Mouse (Mus musculus) lung, postnatal 0 days (tissue): ENCODE measurements around the gene Efcab11. TPM values are rescaled to one million over a fixed set of nuclear protein-coding genes. Genes with fewer than 3 reads are reported as not detected.
A peak's percentile ranks its signal among the peaks of the same experiment; 100 is the strongest.

Source experiments
- ATAC-seq: fragments of 200-750 bp; cut with Nextera tagmentation; 2 replicates; pipeline ENCODE4 v1.8.0; 2017; ENCODE audit warnings: moderate library complexity
- DNase-seq: peaks from one replicate; pipeline ENCODE4 v3.0.0-alpha.2; 2016; ENCODE audit warnings: low spot score
- H3K27ac ChIP-seq: fragments of 300-500 bp; sonication (generic); 2 replicates; pipeline ENCODE4 v1.5.1; 2014; ENCODE audit warnings: antibody characterized with exemption, mild to moderate bottlenecking, low read length, mixed read lengths
- H3K27me3 ChIP-seq: fragments of 300-500 bp; sonication (generic); replicated peaks from 2 replicates; pipeline ENCODE4 v1.6.1; 2014; ENCODE audit warnings: low read length, mixed read lengths; ENCODE audit not compliant: insufficient read depth
- H3K36me3 ChIP-seq: fragments of 300-500 bp; sonication (generic); 2 replicates; pipeline ENCODE4 v1.6.1; 2014; ENCODE audit warnings: low read length, mixed read lengths; ENCODE audit not compliant: insufficient read depth
- H3K4me1 ChIP-seq: fragments of 300-500 bp; sonication (generic); 2 replicates; pipeline ENCODE4 v1.6.1; 2014; ENCODE audit warnings: antibody characterized with exemption, low read depth, low read length, mixed read lengths; ENCODE audit not compliant: insufficient read depth
- H3K4me2 ChIP-seq: fragments of 300-500 bp; sonication (generic); replicated peaks from 2 replicates; pipeline ENCODE4 v1.6.1; 2014; ENCODE audit warnings: low read depth, mild to moderate bottlenecking, low read length, moderate library complexity, mixed read lengths
- H3K4me3 ChIP-seq: fragments of 300-500 bp; sonication (generic); 2 replicates; pipeline ENCODE4 v1.5.1; 2014; ENCODE audit warnings: low read depth, low read length
- H3K9ac ChIP-seq: fragments of 300-500 bp; sonication (generic); replicated peaks from 2 replicates; pipeline ENCODE4 v1.6.1; 2014; ENCODE audit warnings: low read depth, mild to moderate bottlenecking
- H3K9me3 ChIP-seq: fragments of 300-500 bp; sonication (generic); 2 replicates; pipeline ENCODE4 v1.6.1; 2016; ENCODE audit warnings: low read length, mixed read lengths
- CTCF ChIP-seq: IDR thresholded peaks from 2 replicates; pipeline ENCODE4 v1.5.1; 2016; ENCODE audit warnings: antibody characterized with exemption, mild to moderate bottlenecking
- EP300 ChIP-seq: IDR thresholded peaks from 2 replicates; pipeline ENCODE4 v1.6.1; 2016; ENCODE audit warnings: antibody characterized with exemption, mild to moderate bottlenecking, control low read depth
- WGBS: fragments of 180-500 bp; shearing (Covaris S2); extraction: QIAGEN DNeasy Blood & Tissue Kit; methylation state at CpG from one replicate; pipeline ENCODE4 v1.1.7; 2014; 5-methylcytosine and 5-hydroxymethylcytosine counted together
- polyA plus RNA-seq: library from polyadenylated mRNA; unstranded; fragments of >200 nt; fragmentation: Nextera tagmentation; extraction: Ambion mirVana; gene quantifications from 2 replicates; pipeline ENCODE4 v1.2.1, GENCODE M21; 2015

Gene Efcab11
- polyA plus RNA-seq, 1 experiment from 2014 or later: 2.2 TPM

GRCm38 (mm10) chr12:99769626-99770025, 114.6 kb downstream of the Efcab11 start:
- TF ChIP-seq CTCF (no peak), EP300 (no peak)
- no peaks in the 10 kb centered on the region for H3K9me3 ChIP-seq
- H3K4me3 ChIP-seq: no peak overlapping the region
- H3K27me3 ChIP-seq: no peaks in the 10 kb centered on the region
- no peak overlapping the region for H3K27ac ChIP-seq
- DNase-seq: no peak
- H3K4me1 ChIP-seq: no peaks in the 10 kb centered on the region
- ATAC-seq: no peak
- no peak overlapping the region for H3K9ac ChIP-seq
- WGBS: 82% methylated on average over 3 of the region's 3 CpGs
- no peaks in the 10 kb centered on the region for H3K36me3 ChIP-seq
- no peak overlapping the region for H3K4me2 ChIP-seq

GRCm38 (mm10) chr12:99767691-99768090, 116.5 kb downstream of the Efcab11 start:
- Histone ChIP-seq H3K4me3 (no peak overlapping the region), H3K9ac (no peak overlapping the region), H3K27me3 (no peaks in the 10 kb centered on the region), H3K9me3 (no peaks in the 10 kb centered on the region), H3K4me2 (no peak overlapping the region), H3K27ac (no peak overlapping the region), H3K36me3 (no peaks in the 10 kb centered on the region), H3K4me1 (no peaks in the 10 kb centered on the region)
- 86% methylated on average over 11 of the region's 11 CpGs for WGBS
- TF ChIP-seq CTCF (no peak), EP300 (no peak)
- DNase-seq: no peak
- ATAC-seq: no peak

GRCm38 (mm10) chr12:99765979-99766378, 118.3 kb downstream of the Efcab11 start:
- no peak for ATAC-seq
- H3K4me3 ChIP-seq: no peak overlapping the region
- no peak for DNase-seq
- no peak overlapping the region for H3K9ac ChIP-seq
- 76% methylated on average over 6 of the region's 6 CpGs for WGBS
- H3K27ac ChIP-seq: no peak overlapping the region
- H3K36me3 ChIP-seq: no peaks in the 10 kb centered on the region
- H3K9me3 ChIP-seq: no peaks in the 10 kb centered on the region
- H3K4me2 ChIP-seq: no peak overlapping the region
- H3K27me3 ChIP-seq: no peaks in the 10 kb centered on the region
- TF ChIP-seq CTCF: no peak
- TF ChIP-seq EP300: no peak
- H3K4me1 ChIP-seq: no peaks in the 10 kb centered on the region

GRCm38 (mm10) chr12:99764053-99764452, 120.2 kb downstream of the Efcab11 start:
- Histone ChIP-seq H3K36me3 (no peaks in the 10 kb centered on the region), H3K9ac (no peak overlapping the region), H3K27ac (no peak overlapping the region), H3K9me3 (no peaks in the 10 kb centered on the region), H3K27me3 (no peaks in the 10 kb centered on the region), H3K4me2 (no peak overlapping the region), H3K4me3 (no peak overlapping the region), H3K4me1 (no peaks in the 10 kb centered on the region)
- DNase-seq: no peak
- no peak for ATAC-seq
- TF ChIP-seq EP300: no peak
- TF ChIP-seq CTCF: no peak
- 87% methylated on average over 3 of the region's 3 CpGs for WGBS

GRCm38 (mm10) chr12:99757754-99758526, 126.3 kb downstream of the Efcab11 start:
- no peak for TF ChIP-seq CTCF
- no peak for TF ChIP-seq EP300
- Histone ChIP-seq H3K4me2 (0 out of 2 replicates have a peak overlapping the region, but pooled peaks have one; percentile 19), H3K27ac (no peak overlapping the region)

GRCm38 (mm10) chr12:99756914-99757687, 127.1 kb downstream of the Efcab11 start:
- TF ChIP-seq EP300 (no peak), CTCF (no peak)
- Histone ChIP-seq H3K27ac (no peak overlapping the region), H3K9me3 (no peaks in the 10 kb centered on the region), H3K4me3 (no peak overlapping the region), H3K4me1 (peaks cover 4% of the 10 kb centered on the region; the same call in 1 of the 2 replicates), H3K9ac (no peak overlapping the region), H3K27me3 (no peaks in the 10 kb centered on the region), H3K4me2 (peak overlapping the region; percentile 19; the same call in 1 of the 2 replicates), H3K36me3 (no peaks in the 10 kb centered on the region)
- 51% methylated on average over 18 of the region's 18 CpGs for WGBS
- DNase-seq (peak; percentile 35), ATAC-seq (no peak)

More at GRCm38 (mm10) chr12:99757754-99758526, 126.3 kb downstream of the Efcab11 start:
- H3K27me3 ChIP-seq: no peaks in the 10 kb centered on the region
- no peak overlapping the region for H3K9ac ChIP-seq
- DNase-seq (peak; percentile 59), ATAC-seq (peak; percentile 71)
- H3K4me3 ChIP-seq: no peak overlapping the region
- H3K36me3 ChIP-seq: no peaks in the 10 kb centered on the region
- 50% methylated on average over 15 of the region's 15 CpGs for WGBS
- peaks cover 4% of the 10 kb centered on the region; the same call in 1 of the 2 replicates for H3K4me1 ChIP-seq
- H3K9me3 ChIP-seq: no peaks in the 10 kb centered on the region
